Mouse (Mus musculus) bone marrow, adult 2 months (tissue): ENCODE measurements around the gene Dlg1.

Source experiments
- CTCF ChIP-seq: fragments of 200-500 bp; IDR thresholded peaks from 2 replicates; pipeline ENCODE4 v1.5.1; 2011; ENCODE audit warnings: low read length, control low read depth; ENCODE audit not compliant: control insufficient read depth, insufficient read depth
- POLR2A ChIP-seq: fragments of 200-500 bp; IDR thresholded peaks from 2 replicates; pipeline ENCODE4 v1.6.1; 2011; ENCODE audit warnings: low read depth, mild to moderate bottlenecking, control low read depth, low read length, borderline replicate concordance; ENCODE audit not compliant: control insufficient read depth

DNA sequence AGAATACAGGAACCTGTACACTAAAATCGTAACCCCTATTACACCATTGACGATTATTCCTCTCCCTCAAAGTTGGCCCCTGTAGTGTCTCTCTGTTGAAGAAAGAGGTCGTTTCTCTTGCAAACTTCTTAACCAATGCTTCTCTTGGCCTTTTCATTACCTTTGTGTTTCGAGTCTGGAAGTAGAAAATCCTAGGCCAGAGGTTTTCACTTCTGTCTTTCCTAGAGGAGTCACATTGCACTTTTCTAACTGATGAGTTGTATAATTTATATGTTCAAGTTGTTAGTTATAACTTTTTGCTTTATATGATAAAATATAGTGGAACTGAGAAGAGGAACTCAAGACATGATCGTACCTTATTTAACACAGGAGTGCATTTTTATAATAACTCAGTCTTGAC is 93.2 kb downstream of the Dlg1 start:
- TF ChIP-seq CTCF, result no peak
- TF ChIP-seq POLR2A, result no peak
